Mouse (Mus musculus) embryonic facial prominence, embryonic 14.5 days (tissue): ENCODE measurements at regions not wholly inside any gene's neighbourhood (a gene's known extent, or its start where the extent isn't known, plus 50 kb on each side); places are given as distances from the start of the nearest gene placed in this dataset.

Experiments used
- ATAC-seq: fragments of 200-750 bp; cut with Nextera tagmentation; 2 replicates; pipeline ENCODE4 v1.8.0; 2017; ENCODE audit warnings: low read depth, moderate number of reproducible peaks, moderate TSS enrichment
- DNase-seq: peaks from one replicate; pipeline ENCODE4 v3.0.0-alpha.2; 2015; ENCODE audit warnings: low spot score
- H3K27ac ChIP-seq: fragments of 300-500 bp; sonication (generic); replicated peaks from 2 replicates; pipeline ENCODE4 v1.5.1; 2014; ENCODE audit warnings: low read depth, mild to moderate bottlenecking, low read length, moderate library complexity
- H3K27me3 ChIP-seq: fragments of 300-500 bp; sonication (generic); replicated peaks from 2 replicates; pipeline ENCODE4 v1.6.1; 2014; ENCODE audit warnings: low read length; ENCODE audit not compliant: control insufficient read depth, insufficient read depth
- H3K36me3 ChIP-seq: fragments of 300-500 bp; sonication (generic); 2 replicates; pipeline ENCODE4 v1.6.1; 2014; ENCODE audit warnings: low read length, mixed read lengths; ENCODE audit not compliant: control insufficient read depth, insufficient read depth
- H3K4me1 ChIP-seq: fragments of 300-500 bp; sonication (generic); 2 replicates; pipeline ENCODE4 v1.6.1; 2014; ENCODE audit warnings: antibody characterized with exemption, low read length; ENCODE audit not compliant: control insufficient read depth, insufficient read depth
- H3K4me2 ChIP-seq: fragments of 300-500 bp; sonication (generic); 2 replicates; pipeline ENCODE4 v1.6.1; 2014; ENCODE audit warnings: low read depth, mild to moderate bottlenecking, low read length, moderate library complexity, mixed read lengths
- H3K4me3 ChIP-seq: fragments of 300-500 bp; sonication (generic); 2 replicates; pipeline ENCODE4 v1.5.1; 2014; ENCODE audit warnings: low read depth, mild to moderate bottlenecking, low read length
- H3K9ac ChIP-seq: fragments of 300-500 bp; sonication (generic); 2 replicates; pipeline ENCODE4 v1.6.1; 2014; ENCODE audit warnings: low read depth, mild to moderate bottlenecking, low read length, moderate library complexity, mixed read lengths
- H3K9me3 ChIP-seq: fragments of 300-500 bp; sonication (generic); 2 replicates; pipeline ENCODE4 v1.6.1; 2016; ENCODE audit warnings: low read length; ENCODE audit not compliant: control insufficient read depth
- WGBS: fragments of 180-500 bp; shearing (Covaris S2); extraction: QIAGEN DNeasy Blood & Tissue Kit; methylation state at CpG from one replicate; pipeline ENCODE4 v1.1.7; 2014; 5-methylcytosine and 5-hydroxymethylcytosine counted together

DNA sequence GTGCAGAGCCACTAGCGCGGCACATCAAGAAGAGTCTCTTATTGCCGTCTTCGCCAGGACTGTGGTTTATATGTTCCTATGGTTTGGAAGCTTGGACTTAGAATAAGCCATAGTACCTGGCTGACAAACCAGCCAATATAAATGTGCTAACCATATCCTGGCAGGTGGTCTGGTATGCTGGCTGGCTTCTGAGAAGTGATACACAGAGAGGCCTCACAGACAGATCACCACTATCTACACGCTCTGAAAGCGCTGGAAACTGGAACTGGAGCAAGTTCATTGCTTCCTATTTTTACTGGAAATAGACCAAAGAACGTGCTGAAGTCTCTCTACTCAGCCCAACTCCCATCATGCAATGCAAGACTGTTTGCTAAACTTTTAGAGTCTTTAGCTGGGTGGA lies 124.7 kb downstream of the Qpct start:
- peak; percentile 74 for DNase-seq
- no peaks in the 10 kb centered on the region for H3K27me3 ChIP-seq
- no peak overlapping the region for H3K27ac ChIP-seq
- no peak overlapping the region for H3K9ac ChIP-seq
- WGBS: 78% methylated on average over 7 of the region's 7 CpGs
- H3K36me3 ChIP-seq: no peaks in the 10 kb centered on the region
- H3K4me2 ChIP-seq: no peak overlapping the region
- H3K4me1 ChIP-seq: peaks cover 4% of the 10 kb centered on the region; the same call in 1 of the 2 replicates
- no peak overlapping the region for H3K4me3 ChIP-seq
- H3K9me3 ChIP-seq: no peaks in the 10 kb centered on the region
- ATAC-seq: no peak

GRCm38 (mm10) chr17:79175381-79175780 lies 123.7 kb downstream of the Qpct start:
- Histone ChIP-seq H3K9me3 (no peaks in the 10 kb centered on the region), H3K36me3 (no peaks in the 10 kb centered on the region), H3K9ac (no peak overlapping the region), H3K27me3 (no peaks in the 10 kb centered on the region), H3K4me3 (no peak overlapping the region), H3K27ac (peak overlapping the region; percentile 39; the same call in 1 of the 2 replicates), H3K4me1 (peaks cover 10% of the 10 kb centered on the region; the same call in 1 of the 2 replicates), H3K4me2 (no peak overlapping the region)
- peak; percentile 56 for DNase-seq
- ATAC-seq: no peak
- 48% methylated on average over 2 of the region's 2 CpGs for WGBS

DNA sequence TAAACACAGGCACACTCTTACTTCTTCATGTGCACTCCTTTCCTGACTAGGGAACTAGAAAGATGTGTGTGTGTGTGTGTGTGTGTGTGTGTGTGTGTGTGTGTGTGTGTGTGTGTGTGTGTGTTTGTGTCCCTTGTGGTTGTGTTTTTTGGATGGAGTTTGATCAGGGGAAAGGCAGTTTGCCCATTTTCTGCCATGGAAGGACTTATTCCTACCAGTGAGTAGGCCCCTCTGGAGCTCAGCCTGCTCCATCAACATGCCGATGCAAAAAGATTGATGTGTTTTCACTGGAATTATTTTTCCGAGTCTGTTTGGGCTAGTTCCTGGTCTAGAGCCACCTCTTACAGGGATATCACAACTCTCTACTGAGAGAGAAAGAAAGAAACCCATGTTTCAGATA lies 120.6 kb downstream of the Qpct start:
- ATAC-seq (no peak), DNase-seq (peak; percentile 58)
- Histone ChIP-seq H3K9me3 (no peaks in the 10 kb centered on the region), H3K4me2 (no peak overlapping the region), H3K9ac (no peak overlapping the region), H3K4me1 (peaks cover 13% of the 10 kb centered on the region; the same call in 1 of the 2 replicates), H3K27ac (peak overlapping the region; percentile 44), H3K36me3 (no peaks in the 10 kb centered on the region), H3K27me3 (no peaks in the 10 kb centered on the region), H3K4me3 (no peak overlapping the region)
- 28% methylated on average over 2 of the region's 2 CpGs for WGBS

GRCm38 (mm10) chr17:79170690-79171089 lies 119.0 kb downstream of the Qpct start:
- no peaks in the 10 kb centered on the region for H3K9me3 ChIP-seq
- no peak overlapping the region for H3K4me3 ChIP-seq
- no peak for ATAC-seq
- no peaks in the 10 kb centered on the region for H3K27me3 ChIP-seq
- WGBS: 53% methylated on average over 4 of the region's 4 CpGs
- no peak overlapping the region for H3K27ac ChIP-seq
- no peak overlapping the region for H3K9ac ChIP-seq
- no peak for DNase-seq
- peaks cover 15% of the 10 kb centered on the region; the same call in 1 of the 2 replicates for H3K4me1 ChIP-seq
- H3K36me3 ChIP-seq: no peaks in the 10 kb centered on the region
- no peak overlapping the region for H3K4me2 ChIP-seq

GRCm38 (mm10) chr17:79167198-79167597 lies 115.5 kb downstream of the Qpct start:
- WGBS: 83% methylated on average over 6 of the region's 6 CpGs
- ATAC-seq: no peak
- DNase-seq: no peak

GRCm38 (mm10) chr17:79164874-79165553 lies 113.3 kb downstream of the Qpct start:
- no peaks in the 10 kb centered on the region for H3K36me3 ChIP-seq
- no peak overlapping the region for H3K4me3 ChIP-seq
- no peak overlapping the region for H3K9ac ChIP-seq
- no peak overlapping the region for H3K4me2 ChIP-seq
- H3K27me3 ChIP-seq: no peaks in the 10 kb centered on the region
- DNase-seq (peak; percentile 73), ATAC-seq (peak; percentile 67)
- no peaks in the 10 kb centered on the region for H3K9me3 ChIP-seq
- WGBS: 44% methylated on average over 5 of the region's 5 CpGs
- H3K4me1 ChIP-seq: 0 out of 2 replicates have a peak, but pooled peaks cover 8% of the 10 kb centered on the region
- no peak overlapping the region for H3K27ac ChIP-seq

More at GRCm38 (mm10) chr17:79167198-79167597, 115.5 kb downstream of the Qpct start:
- no peak overlapping the region for H3K9ac ChIP-seq
- H3K27me3 ChIP-seq: no peaks in the 10 kb centered on the region
- H3K9me3 ChIP-seq: no peaks in the 10 kb centered on the region
- no peaks in the 10 kb centered on the region for H3K36me3 ChIP-seq
- no peak overlapping the region for H3K4me2 ChIP-seq
- H3K27ac ChIP-seq: no peak overlapping the region
- peaks cover 20% of the 10 kb centered on the region; the same call in 1 of the 2 replicates for H3K4me1 ChIP-seq
- H3K4me3 ChIP-seq: no peak overlapping the region

GRCm38 (mm10) chr17:79163983-79164382 lies 112.3 kb downstream of the Qpct start:
- H3K4me1 ChIP-seq: 0 out of 2 replicates have a peak, but pooled peaks cover 8% of the 10 kb centered on the region
- no peak overlapping the region for H3K4me2 ChIP-seq
- H3K9ac ChIP-seq: no peak overlapping the region
- H3K27me3 ChIP-seq: no peaks in the 10 kb centered on the region
- H3K4me3 ChIP-seq: no peak overlapping the region
- H3K9me3 ChIP-seq: no peaks in the 10 kb centered on the region
- 44% methylated on average over 6 of the region's 6 CpGs for WGBS
- 0 out of 2 replicates have a peak overlapping the region, but pooled peaks have one; percentile 36 for H3K27ac ChIP-seq
- no peaks in the 10 kb centered on the region for H3K36me3 ChIP-seq
- ATAC-seq (no peak), DNase-seq (peak; percentile 68)

- WGBS: 78% methylated on average over 2 of the region's 2 CpGs
- no peaks in the 10 kb centered on the region for H3K27me3 ChIP-seq
- no peaks in the 10 kb centered on the region for H3K4me1 ChIP-seq
- no peak overlapping the region for H3K4me2 ChIP-seq
- DNase-seq (no peak), ATAC-seq (no peak)
- H3K27ac ChIP-seq: no peak overlapping the region
- H3K9ac ChIP-seq: no peak overlapping the region
- no peaks in the 10 kb centered on the region for H3K36me3 ChIP-seq
- no peak overlapping the region for H3K4me3 ChIP-seq
- H3K9me3 ChIP-seq: no peaks in the 10 kb centered on the region
Measured at GRCm38 (mm10) chr17:79154138-79154537, 102.4 kb downstream of the Qpct start.

DNA sequence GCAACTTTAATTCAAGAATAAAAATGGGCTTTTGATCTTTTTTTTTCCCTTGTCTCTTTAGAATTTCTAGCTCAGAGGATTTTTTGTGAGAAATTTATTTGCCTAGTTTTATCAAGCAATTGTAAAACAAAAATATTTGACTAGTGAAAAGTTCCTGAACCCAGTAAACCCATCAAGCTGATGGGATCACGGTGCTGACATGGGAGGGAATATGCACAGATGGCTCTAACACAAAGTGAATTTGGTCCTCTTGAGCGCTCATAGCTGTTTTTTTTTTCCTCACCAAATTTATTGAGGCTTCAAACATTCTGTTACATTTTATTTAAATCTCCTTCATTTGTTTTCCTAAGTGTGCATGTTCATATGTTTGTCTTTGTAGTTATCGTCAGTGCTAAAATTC lies 101.1 kb downstream of the Qpct start:
- ATAC-seq: no peak
- Histone ChIP-seq H3K36me3 (no peaks in the 10 kb centered on the region), H3K4me1 (no peaks in the 10 kb centered on the region), H3K4me3 (no peak overlapping the region), H3K9me3 (no peaks in the 10 kb centered on the region), H3K4me2 (no peak overlapping the region), H3K27ac (no peak overlapping the region), H3K9ac (no peak overlapping the region), H3K27me3 (no peaks in the 10 kb centered on the region)
- WGBS: 91% methylated on average over 3 of the region's 3 CpGs
- DNase-seq: no peak
